Mouse (Mus musculus): Measurements from ENCODE around the gene Olfr1022. TPM values are rescaled to one million over a fixed set of nuclear protein-coding genes. Genes with fewer than 3 reads are reported as not detected.

Gene Olfr1022
- polyA plus RNA-seq (2012; ENCODE audit: insufficient read depth, insufficient read length, low replicate concordance, missing spikeins): not detected in 2 replicates

- Histone ChIP-seq H3K27ac (ENCODE audit: insufficient read depth, low read depth, low read length) (no peak within 1 kb of the TSS), H3K4me1 (ENCODE audit: control insufficient read depth, insufficient read depth, low read length) (no peaks in the 10 kb centered on the region), H3K4me3 (ENCODE audit: insufficient read depth, low read depth, low read length) (no peak within 1 kb of the TSS)
- no peak for TF ChIP-seq POLR2A (IDR thresholded peaks at IDR 0.05; ENCODE audit: insufficient read depth, low read depth, low read length)
- no peak for TF ChIP-seq CTCF (IDR thresholded peaks at IDR 0.05; ENCODE audit: insufficient read depth, low read depth, low read length)
- WGBS: 45% methylated on average over 2 of the region's 2 CpGs
Observed at GRCm38 (mm10) chr2:85868294-85868693, at the start of gene Olfr1022. Gene Olfr1022, plus strand, starts transcription at chr2:85868594.

DNA sequence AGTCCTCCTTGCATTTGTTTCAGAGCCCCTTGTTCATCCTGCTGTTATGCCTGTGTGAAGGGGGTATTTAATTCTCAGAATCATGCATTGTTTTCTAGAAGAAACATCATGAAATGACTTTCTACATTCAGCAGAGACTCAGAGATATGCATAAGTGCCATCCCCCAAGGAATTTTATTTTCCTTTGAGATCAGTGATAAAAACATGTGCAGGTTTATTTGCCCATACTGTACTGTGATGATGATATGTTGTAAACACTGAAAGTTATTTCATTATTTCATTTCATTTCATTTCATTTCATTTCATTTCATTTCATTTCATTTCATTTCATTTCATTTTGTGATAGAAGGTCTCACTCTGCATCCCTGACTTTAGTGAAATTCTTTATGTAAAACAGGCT, 23.0 kb upstream of the Olfr1022 start, which contains the start of gene Olfr1019:
Gene Olfr1019, minus strand, starts transcription at position 101 of the 400 bp plus-strand sequence.
- TF ChIP-seq CTCF (IDR thresholded peaks at IDR 0.05; ENCODE audit: insufficient read depth, low read depth, low read length): no peak
- TF ChIP-seq POLR2A (IDR thresholded peaks at IDR 0.05; ENCODE audit: insufficient read depth, low read depth, low read length): no peak
- no peak within 1 kb of the TSS for H3K4me3 ChIP-seq (ENCODE audit: insufficient read depth, low read depth, low read length)
- H3K27ac ChIP-seq (ENCODE audit: insufficient read depth, low read depth, low read length): no peak within 1 kb of the TSS
- H3K4me1 ChIP-seq (ENCODE audit: control insufficient read depth, insufficient read depth, low read length): no peaks in the 10 kb centered on the region

DNA sequence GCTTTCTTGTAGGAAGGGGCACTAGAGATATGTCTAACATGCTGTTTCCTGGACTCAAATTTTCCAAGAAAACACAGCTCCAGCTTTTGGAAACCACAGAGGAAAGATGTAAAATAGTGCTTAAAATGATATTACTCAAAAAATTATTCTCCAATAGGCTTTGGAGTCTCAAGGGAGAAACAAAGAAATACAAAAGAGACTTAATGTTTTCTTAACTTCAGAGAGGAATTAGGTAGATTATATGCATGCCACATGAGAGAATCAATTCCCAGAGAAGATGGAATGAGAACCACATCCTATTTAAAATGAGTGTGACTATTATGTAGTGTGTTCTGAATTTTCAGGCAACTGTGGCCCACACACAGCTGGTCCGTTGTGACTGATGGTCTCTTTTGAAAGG, 21.7 kb upstream of the Olfr1022 start, which contains the start of gene Olfr1020:
Gene Olfr1020, plus strand, starts transcription at position 301 of the 400 bp plus-strand sequence.
- Histone ChIP-seq H3K4me1 (ENCODE audit: control insufficient read depth, insufficient read depth, low read length) (no peaks in the 10 kb centered on the region), H3K4me3 (ENCODE audit: insufficient read depth, low read depth, low read length) (no peak within 1 kb of the TSS), H3K27ac (ENCODE audit: insufficient read depth, low read depth, low read length) (no peak within 1 kb of the TSS)
- TF ChIP-seq POLR2A (IDR thresholded peaks at IDR 0.05; ENCODE audit: insufficient read depth, low read depth, low read length): no peak
- no peak for TF ChIP-seq CTCF (IDR thresholded peaks at IDR 0.05; ENCODE audit: insufficient read depth, low read depth, low read length)
- WGBS: 84% methylated on average over 1 of the region's 1 CpGs

DNA sequence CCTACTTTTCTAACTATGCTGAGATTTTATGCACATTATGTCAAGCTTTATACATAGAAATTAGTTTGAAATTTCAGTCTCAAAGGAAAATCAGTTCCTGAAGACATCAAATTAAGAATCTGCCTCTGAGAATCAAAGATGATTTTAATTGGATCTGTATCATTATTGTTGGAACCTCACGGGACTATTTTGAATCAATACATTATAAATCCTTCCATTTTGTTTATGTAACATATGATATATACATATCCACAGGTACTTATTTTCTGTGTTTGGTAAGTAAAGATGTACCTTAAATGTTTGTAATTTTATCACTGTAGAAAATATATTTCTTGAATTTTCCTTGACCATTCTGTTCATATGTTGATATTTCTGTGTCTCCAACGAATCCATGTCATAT, 16.9 kb downstream of the Olfr1022 start, which contains the start of gene Olfr1023:
Gene Olfr1023, plus strand, starts transcription at position 301 of the 400 bp plus-strand sequence.
- no peak within 1 kb of the TSS for H3K27ac ChIP-seq (ENCODE audit: insufficient read depth, low read depth, low read length)
- H3K4me3 ChIP-seq (ENCODE audit: insufficient read depth, low read depth, low read length): no peak within 1 kb of the TSS
- TF ChIP-seq CTCF (IDR thresholded peaks at IDR 0.05; ENCODE audit: insufficient read depth, low read depth, low read length) (no peak), POLR2A (IDR thresholded peaks at IDR 0.05; ENCODE audit: insufficient read depth, low read depth, low read length) (no peak)
- WGBS: 67% methylated on average over 2 of the region's 2 CpGs
- no peaks in the 10 kb centered on the region for H3K4me1 ChIP-seq (ENCODE audit: control insufficient read depth, insufficient read depth, low read length)

DNA sequence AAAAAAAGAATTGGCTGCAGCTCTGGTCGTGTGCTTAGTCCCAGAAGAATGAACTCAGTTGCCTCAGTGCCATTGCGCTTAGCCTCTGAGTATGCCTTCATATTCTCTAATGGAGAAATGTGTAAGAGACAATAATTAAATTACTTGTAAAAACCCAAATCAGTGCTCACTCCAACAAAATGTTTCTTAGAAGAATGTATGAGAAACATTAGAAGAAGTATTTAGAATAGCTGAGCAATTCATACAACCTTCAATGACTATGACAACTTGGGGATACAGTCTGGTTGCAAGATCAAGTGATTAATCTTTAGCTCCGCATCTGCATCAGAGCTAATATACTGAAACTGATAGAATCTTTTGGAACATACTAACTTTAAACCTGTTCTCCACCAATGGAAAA, 36.6 kb downstream of the Olfr1022 start, which contains the start of gene Olfr1024:
Gene Olfr1024, minus strand, starts transcription at position 101 of the 400 bp plus-strand sequence.
- 86% methylated on average over 3 of the region's 3 CpGs for WGBS
- H3K27ac ChIP-seq (ENCODE audit: insufficient read depth, low read depth, low read length): no peak within 1 kb of the TSS
- H3K4me3 ChIP-seq (ENCODE audit: insufficient read depth, low read depth, low read length): no peak within 1 kb of the TSS
- no peaks in the 10 kb centered on the region for H3K4me1 ChIP-seq (ENCODE audit: control insufficient read depth, insufficient read depth, low read length)
- TF ChIP-seq CTCF (IDR thresholded peaks at IDR 0.05; ENCODE audit: insufficient read depth, low read depth, low read length) (no peak), POLR2A (IDR thresholded peaks at IDR 0.05; ENCODE audit: insufficient read depth, low read depth, low read length) (no peak)

DNA sequence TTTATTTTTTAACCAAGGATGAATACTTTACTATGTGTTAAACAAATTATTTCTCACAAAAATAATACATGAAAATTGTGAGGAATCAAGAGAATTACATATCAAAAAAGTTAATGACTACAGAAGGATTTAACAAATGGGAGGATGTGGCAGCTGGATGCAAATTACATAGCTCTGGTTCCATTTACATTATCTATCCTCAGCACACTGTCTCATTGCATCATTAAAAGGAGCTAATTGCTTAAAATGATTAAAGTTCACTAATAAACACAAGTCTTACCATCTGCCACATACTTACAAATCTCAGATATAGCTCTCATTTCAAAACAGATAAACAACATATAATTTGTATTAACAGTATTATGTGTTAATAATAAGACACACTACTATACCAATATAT, 44.8 kb downstream of the Olfr1022 start:
- TF ChIP-seq POLR2A (IDR thresholded peaks at IDR 0.05; ENCODE audit: insufficient read depth, low read depth, low read length) (no peak), CTCF (IDR thresholded peaks at IDR 0.05; ENCODE audit: insufficient read depth, low read depth, low read length) (no peak)
- H3K4me3 ChIP-seq (ENCODE audit: insufficient read depth, low read depth, low read length): no peak overlapping the region
- H3K27ac ChIP-seq (ENCODE audit: insufficient read depth, low read depth, low read length): no peak overlapping the region
- H3K4me1 ChIP-seq (ENCODE audit: control insufficient read depth, insufficient read depth, low read length): no peaks in the 10 kb centered on the region

DNA sequence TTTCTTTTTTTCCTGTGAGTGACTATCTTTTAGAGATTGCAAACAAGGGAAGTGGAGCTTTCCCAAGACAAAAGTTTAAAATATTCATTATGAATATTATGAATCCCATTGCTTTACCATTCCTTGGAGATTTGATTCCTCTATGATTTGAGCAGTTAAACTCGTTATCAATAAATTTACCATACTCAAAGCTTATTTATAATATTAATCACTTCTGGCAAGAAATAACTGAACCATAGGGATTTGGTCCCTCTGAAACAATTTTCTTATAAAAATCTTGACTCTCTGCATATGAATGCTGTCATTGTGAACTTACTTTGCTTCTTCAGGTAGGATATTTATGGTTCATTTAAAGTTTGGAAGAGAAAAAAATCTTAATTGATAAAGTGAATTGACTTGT, 46.5 kb downstream of the Olfr1022 start, which contains the start of gene Olfr1025-ps1:
Gene Olfr1025-ps1, plus strand, starts transcription at position 301 of the 400 bp plus-strand sequence.
- WGBS: 45% methylated on average over 1 of the region's 1 CpGs
- TF ChIP-seq POLR2A (IDR thresholded peaks at IDR 0.05; ENCODE audit: insufficient read depth, low read depth, low read length) (no peak), CTCF (IDR thresholded peaks at IDR 0.05; ENCODE audit: insufficient read depth, low read depth, low read length) (no peak)
- H3K27ac ChIP-seq (ENCODE audit: insufficient read depth, low read depth, low read length): no peak within 1 kb of the TSS
- no peaks in the 10 kb centered on the region for H3K4me1 ChIP-seq (ENCODE audit: control insufficient read depth, insufficient read depth, low read length)
- H3K4me3 ChIP-seq (ENCODE audit: insufficient read depth, low read depth, low read length): no peak within 1 kb of the TSS

Other genes starting within 250 kb of the Olfr1022 start
- gene Olfr1002, start 217.9 kb upstream of the Olfr1022 start, polyA plus RNA-seq (2012; ENCODE audit: insufficient read depth, insufficient read length, low replicate concordance, missing spikeins): not detected in 2 replicates
- not detected in 2 replicates for gene Olfr154, start 204.1 kb upstream of the Olfr1022 start, polyA plus RNA-seq (2012; ENCODE audit: insufficient read depth, insufficient read length, low replicate concordance, missing spikeins)
- not detected in 2 replicates for gene Olfr1006, start 189.8 kb upstream of the Olfr1022 start, polyA plus RNA-seq (2012; ENCODE audit: insufficient read depth, insufficient read length, low replicate concordance, missing spikeins)
- not detected in 2 replicates for gene Olfr1008, start 179.2 kb upstream of the Olfr1022 start, polyA plus RNA-seq (2012; ENCODE audit: insufficient read depth, insufficient read length, low replicate concordance, missing spikeins)
- not detected in 2 replicates for gene Olfr1009, start 153.2 kb upstream of the Olfr1022 start, polyA plus RNA-seq (2012; ENCODE audit: insufficient read depth, insufficient read length, low replicate concordance, missing spikeins)
- not detected in 2 replicates for gene Olfr1012, start 105.8 kb upstream of the Olfr1022 start, polyA plus RNA-seq (2012; ENCODE audit: insufficient read depth, insufficient read length, low replicate concordance, missing spikeins)
- not detected in 2 replicates for gene Olfr1013, start 101.5 kb upstream of the Olfr1022 start, polyA plus RNA-seq (2012; ENCODE audit: insufficient read depth, insufficient read length, low replicate concordance, missing spikeins)
- not detected in 2 replicates for gene Olfr1014, start 95.9 kb upstream of the Olfr1022 start, polyA plus RNA-seq (2012; ENCODE audit: insufficient read depth, insufficient read length, low replicate concordance, missing spikeins)
- not detected in 2 replicates for gene Olfr1015, start 86.6 kb upstream of the Olfr1022 start, polyA plus RNA-seq (2012; ENCODE audit: insufficient read depth, insufficient read length, low replicate concordance, missing spikeins)
- gene Olfr1016, start 66.0 kb upstream of the Olfr1022 start, polyA plus RNA-seq (2012; ENCODE audit: insufficient read depth, insufficient read length, low replicate concordance, missing spikeins): not detected in 2 replicates
- not detected in 2 replicates for gene Olfr1018, start 50.1 kb upstream of the Olfr1022 start, polyA plus RNA-seq (2012; ENCODE audit: insufficient read depth, insufficient read length, low replicate concordance, missing spikeins)
- gene Olfr1019, start 23.1 kb upstream of the Olfr1022 start, polyA plus RNA-seq (2012; ENCODE audit: insufficient read depth, insufficient read length, low replicate concordance, missing spikeins): not detected in 2 replicates
- not detected in 2 replicates for gene Olfr1020, start 21.6 kb upstream of the Olfr1022 start, polyA plus RNA-seq (2012; ENCODE audit: insufficient read depth, insufficient read length, low replicate concordance, missing spikeins)
- gene Olfr1023, start 17.0 kb downstream of the Olfr1022 start, polyA plus RNA-seq (2012; ENCODE audit: insufficient read depth, insufficient read length, low replicate concordance, missing spikeins): not detected in 2 replicates
- not detected in 2 replicates for gene Olfr1024, start 36.5 kb downstream of the Olfr1022 start, polyA plus RNA-seq (2012; ENCODE audit: insufficient read depth, insufficient read length, low replicate concordance, missing spikeins)
- gene Olfr1025-ps1, start 46.6 kb downstream of the Olfr1022 start, polyA plus RNA-seq (2012; ENCODE audit: insufficient read depth, insufficient read length, low replicate concordance, missing spikeins): not detected in 2 replicates
- gene Olfr1026, start 53.0 kb downstream of the Olfr1022 start, polyA plus RNA-seq (2012; ENCODE audit: insufficient read depth, insufficient read length, low replicate concordance, missing spikeins): not detected in 2 replicates
- not detected in 2 replicates for gene Olfr1028, start 81.8 kb downstream of the Olfr1022 start, polyA plus RNA-seq (2012; ENCODE audit: insufficient read depth, insufficient read length, low replicate concordance, missing spikeins)
- not detected in 2 replicates for gene Olfr1029, start 105.3 kb downstream of the Olfr1022 start, polyA plus RNA-seq (2012; ENCODE audit: insufficient read depth, insufficient read length, low replicate concordance, missing spikeins)
- not detected in 2 replicates for gene Olfr1030, start 110.7 kb downstream of the Olfr1022 start, polyA plus RNA-seq (2012; ENCODE audit: insufficient read depth, insufficient read length, low replicate concordance, missing spikeins)
- not detected in 2 replicates for gene Olfr1031, start 121.7 kb downstream of the Olfr1022 start, polyA plus RNA-seq (2012; ENCODE audit: insufficient read depth, insufficient read length, low replicate concordance, missing spikeins)
- not detected in 2 replicates for gene Olfr1032, start 136.9 kb downstream of the Olfr1022 start, polyA plus RNA-seq (2012; ENCODE audit: insufficient read depth, insufficient read length, low replicate concordance, missing spikeins)
- not detected in 2 replicates for gene Olfr1033, start 152.0 kb downstream of the Olfr1022 start, polyA plus RNA-seq (2012; ENCODE audit: insufficient read depth, insufficient read length, low replicate concordance, missing spikeins)
- not detected in 2 replicates for gene Olfr1034, start 177.3 kb downstream of the Olfr1022 start, polyA plus RNA-seq (2012; ENCODE audit: insufficient read depth, insufficient read length, low replicate concordance, missing spikeins)
- not detected in 2 replicates for gene Olfr1036, start 205.4 kb downstream of the Olfr1022 start, polyA plus RNA-seq (2012; ENCODE audit: insufficient read depth, insufficient read length, low replicate concordance, missing spikeins)
- gene Olfr1037, start 218.8 kb downstream of the Olfr1022 start, polyA plus RNA-seq (2012; ENCODE audit: insufficient read depth, insufficient read length, low replicate concordance, missing spikeins): not detected in 2 replicates

Measured in olfactory bulb, adult 2 months (tissue).